24 mouse cellular contexts compared by ENCODE assay signal in genomic region chr2:170310988-170311359, GRCm38 (mm10).
DNase-seq lines count a peak whose midpoint lies in the region; ATAC-seq and TF ChIP-seq lines count a peak whose summit lies in the region.
"Had no signal": no experiment of that assay in that cellular context is flagged by ENCODE, and none has a peak within 500 bp of the region (broad histone marks: within the 10 kb centered on the region; RNA-seq: fewer than 3 reads in every experiment).

No protein-coding gene starts in this region.

- no peak for TF ChIP-seq EP300 in stomach, postnatal 0 days (optimal IDR thresholded peaks at IDR 0.05)

- no peak for ATAC-seq in intestine, embryonic 15.5 days
- ATAC-seq in intestine, postnatal 0 days: no peak
- ATAC-seq in midbrain, embryonic 11.5 days (ENCODE audit: low FRiP score): no peak
- ATAC-seq in midbrain, embryonic 14.5 days (ENCODE audit: low FRiP score, low TSS enrichment): no peak
- no peak for ATAC-seq in stomach, postnatal 0 days (ENCODE audit: low FRiP score, low TSS enrichment)
- ATAC-seq in hindbrain, embryonic 16.5 days: no peak
- no peak for ATAC-seq in monocyte, adult 5-6 weeks (replicated peaks; ENCODE audit: insufficient number of reproducible peaks, low FRiP score, low TSS enrichment, poor library complexity, severe bottlenecking)
- ATAC-seq: activated CD4-positive, CD25-positive, alpha-beta regulatory T cell, adult 4 months; forebrain, embryonic 14.5 days; hindbrain, postnatal 0 days; Patski had no signal

- no peak overlapping the region for H3K4me3 ChIP-seq in intestine, embryonic 15.5 days (replicated peaks)
- no peak overlapping the region for H3K4me3 ChIP-seq in intestine, postnatal 0 days (ENCODE audit: low read depth, low read length)
- no peak overlapping the region for H3K4me3 ChIP-seq in midbrain, embryonic 11.5 days (ENCODE audit: low read depth, low read length)
- H3K4me3 ChIP-seq in midbrain, embryonic 14.5 days (replicated peaks; ENCODE audit: low read depth, low read length): no peak overlapping the region
- no peak overlapping the region for H3K4me3 ChIP-seq in macrophage (ENCODE audit: inconsistent target)
- H3K4me3 ChIP-seq in stomach, postnatal 0 days (ENCODE audit: low read depth, low read length): no peak overlapping the region
- no peak overlapping the region for H3K4me3 ChIP-seq in hindbrain, embryonic 16.5 days (ENCODE audit: low read length)
- H3K4me3 ChIP-seq: embryonic facial prominence, embryonic 15.5 days; erythroblast, embryonic 14.5 days; forebrain, embryonic 10.5 days; hindbrain, embryonic 12.5 days had no signal

- H3K4me2 ChIP-seq in intestine, embryonic 15.5 days (replicated peaks): no peak overlapping the region
- no peak overlapping the region for H3K4me2 ChIP-seq in intestine, postnatal 0 days (replicated peaks; ENCODE audit: low read depth)
- no peak overlapping the region for H3K4me2 ChIP-seq in midbrain, embryonic 11.5 days
- no peak overlapping the region for H3K4me2 ChIP-seq in midbrain, embryonic 14.5 days (ENCODE audit: low read length)
- H3K4me2 ChIP-seq in stomach, postnatal 0 days (replicated peaks; ENCODE audit: low read depth): no peak overlapping the region
- H3K4me2 ChIP-seq in hindbrain, embryonic 16.5 days (ENCODE audit: low read length): no peak overlapping the region
- H3K4me2 ChIP-seq: embryonic facial prominence, embryonic 15.5 days; hindbrain, embryonic 12.5 days had no signal

- 0 out of 2 replicates have a peak overlapping the region, but pooled peaks have one; percentile 19 for H3K27ac ChIP-seq in intestine, embryonic 15.5 days
- H3K27ac ChIP-seq in intestine, postnatal 0 days (ENCODE audit: low read depth, low read length): no peak overlapping the region; the same call in 1 of the 2 replicates
- no peak overlapping the region for H3K27ac ChIP-seq in midbrain, embryonic 11.5 days (ENCODE audit: low read depth, low read length)
- H3K27ac ChIP-seq in midbrain, embryonic 14.5 days (replicated peaks; ENCODE audit: low read depth, low read length): no peak overlapping the region
- peak overlapping the region; percentile 21 for H3K27ac ChIP-seq in macrophage
- H3K27ac ChIP-seq in stomach, postnatal 0 days (replicated peaks): peak overlapping the region; percentile 35
- H3K27ac ChIP-seq in hindbrain, embryonic 16.5 days (ENCODE audit: low read depth, low read length): no peak overlapping the region
- H3K27ac ChIP-seq: embryonic facial prominence, embryonic 15.5 days; forebrain, embryonic 10.5 days; hindbrain, embryonic 12.5 days; hindbrain, postnatal 0 days had no signal

- DNase-seq in midbrain, embryonic 11.5 days (ENCODE audit: low spot score, missing footprints): peak; percentile 12
- DNase-seq in midbrain, embryonic 14.5 days: no peak
- no peak for DNase-seq in stomach, postnatal 0 days (ENCODE audit: low spot score)
- DNase-seq: adrenal gland, postnatal 14 days; cerebellum, adult 2 months; cerebellum, postnatal 14 days; embryo, embryonic 11 days; gastrocnemius, postnatal 14 days; heart, postnatal 10 days; heart, postnatal 4 days had no signal

- no peaks in the 10 kb centered on the region for H3K36me3 ChIP-seq in intestine, embryonic 15.5 days
- H3K36me3 ChIP-seq in intestine, postnatal 0 days (ENCODE audit: control insufficient read depth, insufficient read depth): no peaks in the 10 kb centered on the region
- H3K36me3 ChIP-seq in midbrain, embryonic 11.5 days (ENCODE audit: control insufficient read depth, insufficient read depth, low read length): no peaks in the 10 kb centered on the region
- no peaks in the 10 kb centered on the region for H3K36me3 ChIP-seq in midbrain, embryonic 14.5 days (ENCODE audit: control insufficient read depth, insufficient read depth, low read length)
- H3K36me3 ChIP-seq in macrophage (ENCODE audit: inconsistent target): no peaks in the 10 kb centered on the region
- H3K36me3 ChIP-seq in stomach, postnatal 0 days (ENCODE audit: control insufficient read depth, insufficient read depth, low read length): no peaks in the 10 kb centered on the region
- no peaks in the 10 kb centered on the region for H3K36me3 ChIP-seq in hindbrain, embryonic 16.5 days (ENCODE audit: control insufficient read depth, insufficient read depth, low read length)
- H3K36me3 ChIP-seq: embryonic facial prominence, embryonic 15.5 days; forebrain, embryonic 10.5 days; hindbrain, embryonic 12.5 days had no signal

- 78% methylated on average over 6 of the region's 6 CpGs for WGBS in intestine, embryonic 15.5 days
- 66% methylated on average over 6 of the region's 6 CpGs for WGBS in intestine, postnatal 0 days
- WGBS in midbrain, embryonic 11.5 days: 90% methylated on average over 6 of the region's 6 CpGs
- 88% methylated on average over 6 of the region's 6 CpGs for WGBS in midbrain, embryonic 14.5 days
- 15% methylated on average over 6 of the region's 6 CpGs for WGBS in macrophage (ENCODE audit: missing documents)
- WGBS in stomach, postnatal 0 days: 75% methylated on average over 6 of the region's 6 CpGs
- 86% methylated on average over 6 of the region's 6 CpGs for WGBS in hindbrain, embryonic 16.5 days

- H3K9ac ChIP-seq in intestine, embryonic 15.5 days: no peak overlapping the region
- H3K9ac ChIP-seq in intestine, postnatal 0 days (ENCODE audit: low read depth, low read length): no peak overlapping the region
- H3K9ac ChIP-seq in midbrain, embryonic 11.5 days (ENCODE audit: low read length): no peak overlapping the region
- no peak overlapping the region for H3K9ac ChIP-seq in midbrain, embryonic 14.5 days (replicated peaks; ENCODE audit: low read length)
- H3K9ac ChIP-seq in stomach, postnatal 0 days (ENCODE audit: low read length): no peak overlapping the region
- no peak overlapping the region for H3K9ac ChIP-seq in hindbrain, embryonic 16.5 days (ENCODE audit: low read depth, low read length)
- H3K9ac ChIP-seq: embryonic facial prominence, embryonic 15.5 days; hindbrain, embryonic 12.5 days had no signal

- no peak for TF ChIP-seq CTCF in intestine, postnatal 0 days (IDR thresholded peaks at IDR 0.05; ENCODE audit: low read depth)
- no peak for TF ChIP-seq CTCF in stomach, postnatal 0 days (IDR thresholded peaks at IDR 0.05; ENCODE audit: low read depth)

- no peaks in the 10 kb centered on the region for H3K27me3 ChIP-seq in intestine, embryonic 15.5 days (replicated peaks)
- no peaks in the 10 kb centered on the region for H3K27me3 ChIP-seq in intestine, postnatal 0 days (replicated peaks; ENCODE audit: control insufficient read depth, insufficient read depth, low read length)
- no peaks in the 10 kb centered on the region for H3K27me3 ChIP-seq in midbrain, embryonic 11.5 days (ENCODE audit: control insufficient read depth, insufficient read depth, low read length)
- H3K27me3 ChIP-seq in midbrain, embryonic 14.5 days (ENCODE audit: control insufficient read depth, insufficient read depth, low read length): no peaks in the 10 kb centered on the region
- H3K27me3 ChIP-seq in stomach, postnatal 0 days (ENCODE audit: control insufficient read depth, insufficient read depth, low read length): no peaks in the 10 kb centered on the region
- no peaks in the 10 kb centered on the region for H3K27me3 ChIP-seq in hindbrain, embryonic 16.5 days (replicated peaks; ENCODE audit: control insufficient read depth, insufficient read depth, low read length)
- H3K27me3 ChIP-seq: CH12.LX; embryonic facial prominence, embryonic 15.5 days; hindbrain, embryonic 12.5 days; Patski had no signal

- no peaks in the 10 kb centered on the region for H3K9me3 ChIP-seq in intestine, embryonic 15.5 days
- no peaks in the 10 kb centered on the region for H3K9me3 ChIP-seq in intestine, postnatal 0 days (ENCODE audit: control insufficient read depth)
- no peaks in the 10 kb centered on the region for H3K9me3 ChIP-seq in midbrain, embryonic 11.5 days (ENCODE audit: control insufficient read depth, low read length)
- H3K9me3 ChIP-seq in midbrain, embryonic 14.5 days (ENCODE audit: control insufficient read depth, low read length): no peaks in the 10 kb centered on the region
- no peaks in the 10 kb centered on the region for H3K9me3 ChIP-seq in stomach, postnatal 0 days (ENCODE audit: control insufficient read depth, low read length)
- no peaks in the 10 kb centered on the region for H3K9me3 ChIP-seq in hindbrain, embryonic 16.5 days (ENCODE audit: control insufficient read depth, low read length)
- H3K9me3 ChIP-seq: embryonic facial prominence, embryonic 15.5 days; forebrain, embryonic 10.5 days; hindbrain, embryonic 12.5 days had no signal

- H3K4me1 ChIP-seq in intestine, embryonic 15.5 days (replicated peaks): peaks cover 16% of the 10 kb centered on the region; the same call in 1 of the 2 replicates
- peaks cover 2% of the 10 kb centered on the region; the same call in 1 of the 2 replicates for H3K4me1 ChIP-seq in intestine, postnatal 0 days (replicated peaks; ENCODE audit: control insufficient read depth, insufficient read depth, low read length)
- no peaks in the 10 kb centered on the region for H3K4me1 ChIP-seq in midbrain, embryonic 11.5 days (ENCODE audit: control insufficient read depth, insufficient read depth, low read length)
- H3K4me1 ChIP-seq in midbrain, embryonic 14.5 days (ENCODE audit: control insufficient read depth, insufficient read depth, low read length): peaks cover 10% of the 10 kb centered on the region; the same call in 1 of the 2 replicates
- no peaks in the 10 kb centered on the region for H3K4me1 ChIP-seq in stomach, postnatal 0 days (replicated peaks; ENCODE audit: control insufficient read depth, insufficient read depth)
- peaks cover 3% of the 10 kb centered on the region; the same call in 1 of the 2 replicates for H3K4me1 ChIP-seq in hindbrain, embryonic 16.5 days (ENCODE audit: control insufficient read depth, insufficient read depth, low read depth, low read length)

- H3K79me2 ChIP-seq in macrophage (ENCODE audit: inconsistent target): no peaks in the 10 kb centered on the region

Comparison
In these comparisons a context has a peak if more than half of its experiments do, and no peak if none do; other contexts are left out.
1. H3K27ac ChIP-seq: peak in intestine, embryonic 15.5 days (single experiment), macrophage (single experiment) and stomach, postnatal 0 days (single experiment); none in intestine, postnatal 0 days (single experiment), midbrain, embryonic 11.5 days (single experiment), midbrain, embryonic 14.5 days (single experiment) and hindbrain, embryonic 16.5 days (single experiment).